Mouse (Mus musculus): ENCODE results near the gene Gm9767. TPM values are rescaled to one million over a fixed set of nuclear protein-coding genes. Genes with fewer than 3 reads are reported as not detected.

Gene Gm9767
- 0.52 TPM for polyA plus RNA-seq (2014; fragmentation: Illumina TruSeq; extraction: RNeasy Lipid Tissue Mini Kit (QIAGEN cat#74804); ENCODE audit: low read depth, low replicate concordance)

DNA sequence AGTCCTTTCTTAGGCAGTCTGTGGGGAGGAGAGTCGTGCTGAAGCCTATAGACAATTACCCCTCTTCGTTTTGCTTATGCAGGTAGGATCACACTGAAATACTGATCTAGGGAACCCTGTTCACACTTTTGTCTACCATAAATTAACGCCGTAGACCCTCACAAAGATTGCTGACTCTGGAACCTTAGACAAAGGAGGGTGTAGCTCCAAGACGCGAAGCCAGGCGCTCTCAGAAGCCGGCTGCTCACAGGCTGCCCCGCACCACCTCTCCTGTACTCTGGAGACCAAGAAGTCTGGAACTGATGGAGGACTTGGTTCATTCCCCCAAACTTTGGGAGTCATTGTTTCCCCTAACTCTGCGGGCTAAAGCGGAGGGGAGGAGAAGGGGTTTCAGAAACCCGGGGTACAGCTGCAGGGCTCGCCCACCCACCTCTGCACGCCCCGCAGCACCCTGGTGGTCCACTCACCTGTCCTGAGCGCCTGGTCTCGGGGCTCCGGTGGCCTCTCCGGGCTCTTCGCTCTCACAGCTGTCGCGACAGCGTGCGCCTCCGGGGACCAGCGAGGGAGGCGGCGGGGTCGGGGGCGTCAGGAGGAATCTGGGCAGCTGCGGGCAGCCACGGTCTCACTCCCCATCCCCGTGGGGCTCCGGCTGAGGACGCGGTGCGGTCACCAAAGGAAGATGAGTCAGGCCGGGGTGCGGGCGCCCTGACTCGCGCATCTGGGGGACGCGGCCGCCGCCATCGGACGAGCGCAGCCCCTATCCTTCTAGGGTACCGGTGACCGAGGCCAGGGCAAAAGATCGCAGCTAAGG, at the start of gene Gm9767:
TSS of gene Gm9767 (plus strand) at position 585 of the 811 bp plus-strand sequence.

GRCm38 (mm10) chr10:26078521-26079142, 577 bp downstream of the Gm9767 start, which contains the start of gene Tmem200a:
Tmem200a (minus strand) TSS chr10:26079052.

Other genes with a start within 250 kb of the Gm9767 start
- gene Tmem200a, start 797 bp downstream of the Gm9767 start, polyA plus RNA-seq (2014; fragmentation: Illumina TruSeq; extraction: RNeasy Lipid Tissue Mini Kit (QIAGEN cat#74804); ENCODE audit: low read depth, low replicate concordance) = 91.0 TPM
- 0.29 TPM for gene Samd3, start 151.5 kb downstream of the Gm9767 start, polyA plus RNA-seq (2014; fragmentation: Illumina TruSeq; extraction: RNeasy Lipid Tissue Mini Kit (QIAGEN cat#74804); ENCODE audit: low read depth, low replicate concordance)

Data from adrenal gland, adult 10 weeks (tissue).